Mouse (Mus musculus): ENCODE measurements at regions not wholly inside any gene's neighbourhood (a gene's known extent, or its start where the extent isn't known, plus 50 kb on each side); places are given as distances from the start of the nearest gene placed in this dataset.
A peak's percentile ranks its signal among the peaks of the same experiment; 100 is the strongest.

DNA sequence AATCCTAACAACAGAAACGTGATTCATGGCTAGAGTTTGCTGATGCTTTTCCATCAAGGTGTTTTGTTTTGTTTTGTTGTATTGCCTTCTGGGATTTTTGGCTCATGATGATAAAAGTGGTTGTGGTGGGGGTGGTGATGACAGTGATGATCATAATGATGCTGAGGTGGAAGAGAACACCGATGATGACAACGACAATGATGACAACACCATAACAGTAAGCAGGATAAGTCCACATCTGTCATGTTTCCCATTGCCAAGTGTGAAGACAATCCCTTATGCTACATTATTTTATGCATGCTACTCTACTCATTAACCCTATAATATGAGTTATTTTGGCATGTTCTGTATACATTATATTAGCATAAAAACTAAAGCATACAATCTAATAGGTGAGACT lies 477.0 kb downstream of the Trhde start:
- no peak for TF ChIP-seq CTCF (conservative IDR thresholded peaks at IDR 0.05)
- DNase-seq (ENCODE audit: low spot score in 2 of 2): no peak
- no peak overlapping the region for H3K27ac ChIP-seq
- no peak overlapping the region for H3K4me3 ChIP-seq

- Histone ChIP-seq H3K4me3 (no peak overlapping the region), H3K27ac (no peak overlapping the region)
- no peak for TF ChIP-seq CTCF (conservative IDR thresholded peaks at IDR 0.05)
- peak in 1 of 2 experiments; percentile 14 for DNase-seq (ENCODE audit: low spot score in 2 of 2)
Measured at GRCm38 (mm10) chr10:114321510-114321909, 480.6 kb downstream of the Trhde start.

- peak; percentile 42 to 46 for DNase-seq (ENCODE audit: low spot score in 2 of 2)
- Histone ChIP-seq H3K4me3 (no peak overlapping the region), H3K27ac (peak overlapping the region; percentile 77)
- no peak for TF ChIP-seq CTCF (conservative IDR thresholded peaks at IDR 0.05)
Measured at GRCm38 (mm10) chr10:114318516-114318915, 483.6 kb downstream of the Trhde start.
